Mouse (Mus musculus): ENCODE data around the gene Tpm1. TPM values are rescaled to one million over a fixed set of nuclear protein-coding genes. Genes with fewer than 3 reads are reported as not detected.

Gene Tpm1
- polyA plus RNA-seq, 1 experiment from 2014 or later, result 635 TPM

- peak; percentile 13; the same call in 1 of the 2 replicates for TF ChIP-seq CTCF (IDR thresholded peaks at IDR 0.05; ENCODE audit: low read depth)
- Histone ChIP-seq H3K4me1 (ENCODE audit: insufficient read depth) (0 out of 2 replicates have a peak, but pooled peaks cover 2% of the 10 kb centered on the region), H3K36me3 (ENCODE audit: insufficient read depth) (no peaks in the 10 kb centered on the region), H3K27me3 (ENCODE audit: insufficient read depth, low read length) (no peaks in the 10 kb centered on the region), H3K27ac (ENCODE audit: low read depth) (no peak overlapping the region), H3K4me3 (ENCODE audit: low read depth, low read length) (no peak overlapping the region), H3K4me2 (no peak overlapping the region), H3K9me3 (ENCODE audit: low read depth, low read length) (no peaks in the 10 kb centered on the region), H3K9ac (no peak overlapping the region)
- DNase-seq (no peak), ATAC-seq (ENCODE audit: insufficient read depth) (no peak)
- WGBS, result 44% methylated on average over 4 of the region's 4 CpGs
These were observed 34.6 kb upstream of the Tpm1 start for GRCm38 (mm10) chr9:67083801-67084200.

- ATAC-seq (ENCODE audit: insufficient read depth) (no peak; the same call in 1 of the 2 replicates), DNase-seq (peak; percentile 35)
- Histone ChIP-seq H3K4me1 (ENCODE audit: insufficient read depth) (peaks cover 2% of the 10 kb centered on the region), H3K9ac (no peak overlapping the region), H3K4me2 (no peak overlapping the region), H3K36me3 (ENCODE audit: insufficient read depth) (no peaks in the 10 kb centered on the region), H3K27ac (ENCODE audit: low read depth) (no peak overlapping the region), H3K4me3 (ENCODE audit: low read depth, low read length) (no peak overlapping the region), H3K9me3 (ENCODE audit: low read depth, low read length) (no peaks in the 10 kb centered on the region), H3K27me3 (ENCODE audit: insufficient read depth, low read length) (no peaks in the 10 kb centered on the region)
- 49% methylated on average over 5 of the region's 5 CpGs for WGBS
- no peak for TF ChIP-seq CTCF (IDR thresholded peaks at IDR 0.05; ENCODE audit: low read depth)
These were observed 32.5 kb upstream of the Tpm1 start for GRCm38 (mm10) chr9:67081688-67082087.

- Histone ChIP-seq H3K4me3 (ENCODE audit: low read depth, low read length) (no peak overlapping the region), H3K36me3 (ENCODE audit: insufficient read depth) (no peaks in the 10 kb centered on the region), H3K4me1 (ENCODE audit: insufficient read depth) (peaks cover 2% of the 10 kb centered on the region), H3K27ac (ENCODE audit: low read depth) (peak overlapping the region; percentile 76), H3K27me3 (ENCODE audit: insufficient read depth, low read length) (no peaks in the 10 kb centered on the region), H3K9ac (no peak overlapping the region), H3K4me2 (peak overlapping the region; percentile 20; the same call in 1 of the 2 replicates), H3K9me3 (ENCODE audit: low read depth, low read length) (no peaks in the 10 kb centered on the region)
- DNase-seq (peak; percentile 53), ATAC-seq (ENCODE audit: insufficient read depth) (peak; percentile 76)
- no peak for TF ChIP-seq CTCF (IDR thresholded peaks at IDR 0.05; ENCODE audit: low read depth)
- 7% methylated on average over 8 of the region's 8 CpGs for WGBS
These were observed 28.6 kb upstream of the Tpm1 start for GRCm38 (mm10) chr9:67077658-67078319.

DNA sequence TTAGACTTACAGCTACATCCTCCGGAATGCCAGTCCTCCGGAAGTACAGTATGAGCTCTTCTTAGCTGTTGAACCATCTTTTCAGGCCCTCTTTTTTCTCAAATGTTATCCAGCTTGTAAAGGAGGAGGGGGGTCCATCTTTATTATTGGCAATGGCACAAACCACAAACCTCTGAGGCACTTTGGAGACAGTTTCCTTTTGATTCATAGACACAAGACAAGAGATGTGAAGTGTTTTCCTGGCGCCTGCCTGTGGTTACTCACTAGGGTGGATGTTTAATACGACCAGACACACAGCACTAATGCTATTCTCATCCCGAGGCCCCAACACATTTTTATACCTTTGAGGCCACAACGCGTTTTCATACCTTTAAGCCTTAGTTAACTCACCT is 28.1 kb upstream of the Tpm1 start:
- Histone ChIP-seq H3K4me3 (ENCODE audit: low read depth, low read length) (no peak overlapping the region), H3K4me2 (peak overlapping the region; percentile 20; the same call in 1 of the 2 replicates), H3K27me3 (ENCODE audit: insufficient read depth, low read length) (no peaks in the 10 kb centered on the region), H3K9me3 (ENCODE audit: low read depth, low read length) (no peaks in the 10 kb centered on the region), H3K36me3 (ENCODE audit: insufficient read depth) (no peaks in the 10 kb centered on the region), H3K27ac (ENCODE audit: low read depth) (peak overlapping the region; percentile 76; the same call in 1 of the 2 replicates), H3K9ac (no peak overlapping the region), H3K4me1 (ENCODE audit: insufficient read depth) (peaks cover 2% of the 10 kb centered on the region)
- no peak for ATAC-seq (ENCODE audit: insufficient read depth)
- no peak for DNase-seq
- WGBS, result 38% methylated on average over 7 of the region's 7 CpGs
- no peak for TF ChIP-seq CTCF (IDR thresholded peaks at IDR 0.05; ENCODE audit: low read depth)

- H3K27ac ChIP-seq (ENCODE audit: low read depth), result no peak overlapping the region
- ATAC-seq (ENCODE audit: insufficient read depth), result no peak
- 17% methylated on average over 2 of the region's 2 CpGs for WGBS
These were observed 23.0 kb upstream of the Tpm1 start for GRCm38 (mm10) chr9:67072182-67072581.

GRCm38 (mm10) chr9:67071596-67071995 is 22.4 kb upstream of the Tpm1 start:
- H3K27ac ChIP-seq (ENCODE audit: low read depth), result peak overlapping the region; percentile 72
- H3K4me2 ChIP-seq, result no peak overlapping the region
- no peak overlapping the region for H3K9ac ChIP-seq
- WGBS, result 9% methylated on average over 7 of the region's 7 CpGs
- ATAC-seq (ENCODE audit: insufficient read depth) (peak; percentile 21; the same call in 1 of the 2 replicates), DNase-seq (peak; percentile 63)
- no peak overlapping the region for H3K4me3 ChIP-seq (ENCODE audit: low read depth, low read length)
- no peaks in the 10 kb centered on the region for H3K4me1 ChIP-seq (ENCODE audit: insufficient read depth)
- no peaks in the 10 kb centered on the region for H3K27me3 ChIP-seq (ENCODE audit: insufficient read depth, low read length)
- H3K36me3 ChIP-seq (ENCODE audit: insufficient read depth), result no peaks in the 10 kb centered on the region
- no peak for TF ChIP-seq CTCF (IDR thresholded peaks at IDR 0.05; ENCODE audit: low read depth)
- no peaks in the 10 kb centered on the region for H3K9me3 ChIP-seq (ENCODE audit: low read depth, low read length)

More at GRCm38 (mm10) chr9:67072182-67072581, 23.0 kb upstream of the Tpm1 start:
- Histone ChIP-seq H3K4me2 (no peak overlapping the region), H3K9me3 (ENCODE audit: low read depth, low read length) (no peaks in the 10 kb centered on the region), H3K4me1 (ENCODE audit: insufficient read depth) (peaks cover 1% of the 10 kb centered on the region), H3K4me3 (ENCODE audit: low read depth, low read length) (no peak overlapping the region), H3K36me3 (ENCODE audit: insufficient read depth) (no peaks in the 10 kb centered on the region), H3K9ac (no peak overlapping the region), H3K27me3 (ENCODE audit: insufficient read depth, low read length) (no peaks in the 10 kb centered on the region)
- peak; percentile 15 for DNase-seq
- TF ChIP-seq CTCF (IDR thresholded peaks at IDR 0.05; ENCODE audit: low read depth), result no peak

GRCm38 (mm10) chr9:67071103-67071502 is 21.9 kb upstream of the Tpm1 start:
- no peak for TF ChIP-seq CTCF (IDR thresholded peaks at IDR 0.05; ENCODE audit: low read depth)
- Histone ChIP-seq H3K4me3 (ENCODE audit: low read depth, low read length) (no peak overlapping the region), H3K9me3 (ENCODE audit: low read depth, low read length) (no peaks in the 10 kb centered on the region), H3K9ac (no peak overlapping the region), H3K4me1 (ENCODE audit: insufficient read depth) (no peaks in the 10 kb centered on the region), H3K27me3 (ENCODE audit: insufficient read depth, low read length) (no peaks in the 10 kb centered on the region), H3K36me3 (ENCODE audit: insufficient read depth) (no peaks in the 10 kb centered on the region), H3K4me2 (no peak overlapping the region), H3K27ac (ENCODE audit: low read depth) (peak overlapping the region; percentile 72)
- WGBS, result 28% methylated on average over 6 of the region's 6 CpGs
- ATAC-seq (ENCODE audit: insufficient read depth), result peak; percentile 80
- peak; percentile 17 for DNase-seq
